Mouse (Mus musculus): ENCODE results near the gene Olfr497. TPM values are rescaled to one million over a fixed set of nuclear protein-coding genes. Genes with fewer than 3 reads are reported as not detected.

Olfr497 gene
- not detected in 2 replicates for polyA plus RNA-seq (2014; fragmentation: Nextera tagmentation; extraction: Ambion mirVana)

DNA sequence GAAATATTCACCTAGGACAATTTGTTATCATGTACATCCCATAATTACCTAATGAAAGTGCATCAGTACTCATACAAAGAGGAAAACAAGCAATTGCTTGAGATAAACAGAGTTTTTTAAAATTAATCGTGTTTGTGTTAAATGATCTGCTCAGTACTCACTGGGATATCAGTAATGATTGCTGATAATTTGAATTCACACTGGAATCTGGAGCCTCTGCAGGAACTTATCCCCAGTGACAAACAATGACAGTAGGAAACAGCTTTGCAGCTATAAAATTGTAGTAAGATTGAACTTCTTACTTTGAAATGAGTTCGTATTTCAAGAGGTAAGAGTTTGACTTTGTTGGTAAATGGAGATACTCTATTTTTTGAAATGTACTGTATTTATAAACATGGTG lies at the start of gene Olfr497:
Gene Olfr497, plus strand, starts transcription at position 301 of the 400 bp plus-strand sequence.
- Histone ChIP-seq H3K27ac (ENCODE audit: low read length) (no peak within 1 kb of the TSS), H3K4me3 (ENCODE audit: low read depth, low read length) (no peak within 1 kb of the TSS), H3K9ac (replicated peaks; ENCODE audit: low read depth, low read length) (no peak within 1 kb of the TSS), H3K4me2 (replicated peaks; ENCODE audit: low read depth, low read length) (no peak within 1 kb of the TSS), H3K4me1 (ENCODE audit: control insufficient read depth, insufficient read depth, low read length) (no peaks in the 10 kb centered on the region), H3K9me3 (ENCODE audit: control insufficient read depth, low read depth, low read length) (no peaks in the 10 kb centered on the region), H3K36me3 (ENCODE audit: control insufficient read depth, insufficient read depth, low read length) (no peaks in the 10 kb centered on the region), H3K27me3 (ENCODE audit: control insufficient read depth, insufficient read depth, low read length) (no peaks in the 10 kb centered on the region)
- ATAC-seq (ENCODE audit: insufficient number of reproducible peaks, insufficient read depth, low FRiP score, low read depth), result no peak
- 70% methylated on average over 2 of the region's 2 CpGs for WGBS

DNA sequence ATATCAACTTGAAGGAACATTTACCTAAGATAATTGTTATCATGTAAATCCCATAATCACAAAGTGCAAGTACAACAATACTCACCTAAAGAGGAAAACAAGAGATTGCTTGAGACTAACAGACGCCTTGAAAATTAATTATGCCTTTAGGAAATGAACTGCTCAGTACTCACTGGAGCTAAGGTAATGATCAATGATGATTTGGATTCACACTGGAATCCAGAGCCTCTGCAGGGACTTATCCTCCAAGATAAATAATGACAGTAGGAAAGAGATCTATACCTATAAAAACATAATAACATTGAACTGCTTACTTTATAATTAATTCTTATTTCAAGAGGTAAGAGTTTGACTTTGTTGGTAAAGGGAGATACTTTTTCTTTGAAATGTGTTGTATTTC lies 27.4 kb upstream of the Olfr497 start, which contains the start of gene Olfr495:
Gene Olfr495, plus strand, starts transcription at position 301 of the 400 bp plus-strand sequence.
- no peak for ATAC-seq (ENCODE audit: insufficient number of reproducible peaks, insufficient read depth, low FRiP score, low read depth)
- Histone ChIP-seq H3K36me3 (ENCODE audit: control insufficient read depth, insufficient read depth, low read length) (no peaks in the 10 kb centered on the region), H3K9ac (replicated peaks; ENCODE audit: low read depth, low read length) (no peak within 1 kb of the TSS), H3K27me3 (ENCODE audit: control insufficient read depth, insufficient read depth, low read length) (no peaks in the 10 kb centered on the region), H3K4me2 (replicated peaks; ENCODE audit: low read depth, low read length) (no peak within 1 kb of the TSS), H3K4me3 (ENCODE audit: low read depth, low read length) (no peak within 1 kb of the TSS), H3K9me3 (ENCODE audit: control insufficient read depth, low read depth, low read length) (no peaks in the 10 kb centered on the region), H3K27ac (ENCODE audit: low read length) (no peak within 1 kb of the TSS), H3K4me1 (ENCODE audit: control insufficient read depth, insufficient read depth, low read length) (no peaks in the 10 kb centered on the region)
- WGBS, result 68% methylated on average over 1 of the region's 1 CpGs

DNA sequence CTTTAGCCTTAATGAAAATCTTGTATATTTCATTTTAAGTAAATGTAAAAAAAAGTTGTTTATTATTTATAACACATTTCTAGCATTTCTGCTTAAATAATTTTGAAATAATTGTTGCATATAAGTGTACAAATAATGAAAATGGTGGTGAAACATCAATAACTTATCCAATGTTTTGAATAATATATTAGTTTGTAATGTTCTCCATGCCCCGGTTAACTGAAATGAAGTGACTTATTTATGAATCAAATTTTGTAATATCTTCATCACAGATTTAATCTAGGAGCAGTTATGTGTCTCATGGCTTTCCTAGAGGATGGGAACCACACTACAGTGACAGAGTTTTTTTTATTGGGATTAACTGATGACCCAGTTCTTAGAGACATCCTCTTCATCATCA lies 44.8 kb downstream of the Olfr497 start, which contains the start of gene Olfr498:
Gene Olfr498, plus strand, starts transcription at position 301 of the 400 bp plus-strand sequence.
- H3K27ac ChIP-seq (ENCODE audit: low read length), result no peak within 1 kb of the TSS
- H3K9ac ChIP-seq (replicated peaks; ENCODE audit: low read depth, low read length), result no peak within 1 kb of the TSS
- 98% methylated on average over 1 of the region's 1 CpGs for WGBS
- no peak within 1 kb of the TSS for H3K4me3 ChIP-seq (ENCODE audit: low read depth, low read length)
- H3K4me1 ChIP-seq (ENCODE audit: control insufficient read depth, insufficient read depth, low read length), result no peaks in the 10 kb centered on the region
- no peak within 1 kb of the TSS for H3K4me2 ChIP-seq (replicated peaks; ENCODE audit: low read depth, low read length)
- no peaks in the 10 kb centered on the region for H3K27me3 ChIP-seq (ENCODE audit: control insufficient read depth, insufficient read depth, low read length)
- no peaks in the 10 kb centered on the region for H3K36me3 ChIP-seq (ENCODE audit: control insufficient read depth, insufficient read depth, low read length)
- H3K9me3 ChIP-seq (ENCODE audit: control insufficient read depth, low read depth, low read length), result no peaks in the 10 kb centered on the region
- no peak for ATAC-seq (ENCODE audit: insufficient number of reproducible peaks, insufficient read depth, low FRiP score, low read depth)

Other genes starting within 250 kb of the Olfr497 start
- gene Olfr486, start 247.7 kb upstream of the Olfr497 start, polyA plus RNA-seq (2014; fragmentation: Nextera tagmentation; extraction: Ambion mirVana), result not detected in 2 replicates
- gene Olfr487, start 205.8 kb upstream of the Olfr497 start, polyA plus RNA-seq (2014; fragmentation: Nextera tagmentation; extraction: Ambion mirVana), result not detected in 2 replicates
- not detected in 2 replicates for gene Olfr488, start 162.1 kb upstream of the Olfr497 start, polyA plus RNA-seq (2014; fragmentation: Nextera tagmentation; extraction: Ambion mirVana)
- not detected in 2 replicates for gene Olfr490, start 131.5 kb upstream of the Olfr497 start, polyA plus RNA-seq (2014; fragmentation: Nextera tagmentation; extraction: Ambion mirVana)
- not detected in 2 replicates for gene Olfr491, start 107.0 kb upstream of the Olfr497 start, polyA plus RNA-seq (2014; fragmentation: Nextera tagmentation; extraction: Ambion mirVana)
- gene Olfr492, start 96.7 kb upstream of the Olfr497 start, polyA plus RNA-seq (2014; fragmentation: Nextera tagmentation; extraction: Ambion mirVana), result not detected in 2 replicates
- gene Olfr493, start 73.4 kb upstream of the Olfr497 start, polyA plus RNA-seq (2014; fragmentation: Nextera tagmentation; extraction: Ambion mirVana), result not detected in 2 replicates
- gene Olfr494, start 55.1 kb upstream of the Olfr497 start, polyA plus RNA-seq (2014; fragmentation: Nextera tagmentation; extraction: Ambion mirVana), result not detected in 2 replicates
- not detected in 2 replicates for gene Olfr495, start 27.3 kb upstream of the Olfr497 start, polyA plus RNA-seq (2014; fragmentation: Nextera tagmentation; extraction: Ambion mirVana)
- not detected in 2 replicates for gene Olfr498, start 44.9 kb downstream of the Olfr497 start, polyA plus RNA-seq (2014; fragmentation: Nextera tagmentation; extraction: Ambion mirVana)
- gene Olfr502, start 104.6 kb downstream of the Olfr497 start, polyA plus RNA-seq (2014; fragmentation: Nextera tagmentation; extraction: Ambion mirVana), result not detected in 2 replicates
- gene Olfr503, start 124.1 kb downstream of the Olfr497 start, polyA plus RNA-seq (2014; fragmentation: Nextera tagmentation; extraction: Ambion mirVana), result not detected in 2 replicates
- not detected in 2 replicates for gene Olfr504, start 145.4 kb downstream of the Olfr497 start, polyA plus RNA-seq (2014; fragmentation: Nextera tagmentation; extraction: Ambion mirVana)
- 0.07 TPM in 1 of 2 replicates, not detected in the other for gene Olfr506, start 190.4 kb downstream of the Olfr497 start, polyA plus RNA-seq (2014; fragmentation: Nextera tagmentation; extraction: Ambion mirVana)
- gene Olfr507, start 201.4 kb downstream of the Olfr497 start, polyA plus RNA-seq (2014; fragmentation: Nextera tagmentation; extraction: Ambion mirVana), result not detected in 2 replicates
- not detected in 2 replicates for gene Olfr508, start 209.6 kb downstream of the Olfr497 start, polyA plus RNA-seq (2014; fragmentation: Nextera tagmentation; extraction: Ambion mirVana)
- gene Olfr509, start 231.5 kb downstream of the Olfr497 start, polyA plus RNA-seq (2014; fragmentation: Nextera tagmentation; extraction: Ambion mirVana), result not detected in 2 replicates
- not detected in 2 replicates for gene Olfr510, start 246.0 kb downstream of the Olfr497 start, polyA plus RNA-seq (2014; fragmentation: Nextera tagmentation; extraction: Ambion mirVana)